Mouse (Mus musculus) cerebral cortex, adult 2 months (tissue): Measurements from ENCODE around the gene Sdcbp2.

Experiments used
- WGBS: fragments of 180-500 bp; shearing (Covaris S2); methylation state at CpG from one replicate; pipeline ENCODE4 v1.1.7; 2018; 5-methylcytosine and 5-hydroxymethylcytosine counted together

Sdcbp2 gene

GRCm38 (mm10) chr2:151569452-151569851 is 3.0 kb upstream of the Sdcbp2 start:
- WGBS: 83% methylated on average over 2 of the region's 2 CpGs

- WGBS: 50% methylated on average over 3 of the region's 3 CpGs
These were observed 1.2 kb downstream of the Sdcbp2 start for GRCm38 (mm10) chr2:151573667-151574066.

GRCm38 (mm10) chr2:151574607-151575006 is 2.2 kb downstream of the Sdcbp2 start:
- WGBS: 43% methylated on average over 5 of the region's 5 CpGs

- 16% methylated on average over 7 of the region's 7 CpGs for WGBS
These were observed 2.8 kb downstream of the Sdcbp2 start for GRCm38 (mm10) chr2:151575119-151575698.

- WGBS: 1% methylated on average over 38 of the region's 38 CpGs
These were observed 3.4 kb downstream of the Sdcbp2 start for GRCm38 (mm10) chr2:151575699-151576389.

GRCm38 (mm10) chr2:151579183-151579582 is 6.8 kb downstream of the Sdcbp2 start:
- WGBS: 79% methylated on average over 4 of the region's 4 CpGs

GRCm38 (mm10) chr2:151580945-151581344 is 8.5 kb downstream of the Sdcbp2 start:
- 25% methylated on average over 1 of the region's 1 CpGs for WGBS

- WGBS: 38% methylated on average over 3 of the region's 3 CpGs
These were observed 13.5 kb downstream of the Sdcbp2 start for GRCm38 (mm10) chr2:151585934-151586333.

- 92% methylated on average over 1 of the region's 1 CpGs for WGBS
These were observed 14.4 kb downstream of the Sdcbp2 start for GRCm38 (mm10) chr2:151586807-151587206.

- 60% methylated on average over 9 of the region's 9 CpGs for WGBS
These were observed 14.9 kb downstream of the Sdcbp2 start for GRCm38 (mm10) chr2:151587306-151587705.

- 35% methylated on average over 2 of the region's 2 CpGs for WGBS
These were observed 25.6 kb downstream of the Sdcbp2 start for GRCm38 (mm10) chr2:151598068-151598467.

GRCm38 (mm10) chr2:151602106-151602505 is 29.7 kb downstream of the Sdcbp2 start:
- WGBS: 44% methylated on average over 4 of the region's 4 CpGs

- WGBS: 31% methylated on average over 4 of the region's 4 CpGs
These were observed 31.2 kb downstream of the Sdcbp2 start for GRCm38 (mm10) chr2:151603630-151604029.

- WGBS: 11% methylated on average over 11 of the region's 11 CpGs
These were observed 33.1 kb downstream of the Sdcbp2 start for GRCm38 (mm10) chr2:151605437-151605987.

- 56% methylated on average over 1 of the region's 1 CpGs for WGBS
These were observed 36.0 kb downstream of the Sdcbp2 start for GRCm38 (mm10) chr2:151608435-151608834.

- 11% methylated on average over 3 of the region's 3 CpGs for WGBS
These were observed 37.6 kb downstream of the Sdcbp2 start for GRCm38 (mm10) chr2:151609974-151610373.

- 48% methylated on average over 8 of the region's 8 CpGs for WGBS
These were observed 43.4 kb downstream of the Sdcbp2 start for GRCm38 (mm10) chr2:151615779-151616178.

GRCm38 (mm10) chr2:151616551-151617329 is 44.3 kb downstream of the Sdcbp2 start:
- 63% methylated on average over 6 of the region's 6 CpGs for WGBS

- WGBS: 44% methylated on average over 3 of the region's 3 CpGs
These were observed 51.4 kb downstream of the Sdcbp2 start for GRCm38 (mm10) chr2:151623776-151624175.

GRCm38 (mm10) chr2:151626296-151626695 is 53.9 kb downstream of the Sdcbp2 start:
- WGBS: 86% methylated on average over 7 of the region's 7 CpGs

- 41% methylated on average over 3 of the region's 3 CpGs for WGBS
These were observed 55.6 kb downstream of the Sdcbp2 start for GRCm38 (mm10) chr2:151628011-151628410.

GRCm38 (mm10) chr2:151629310-151629709 is 56.9 kb downstream of the Sdcbp2 start:
- WGBS: 31% methylated on average over 7 of the region's 7 CpGs
